Mouse (Mus musculus): ENCODE results near the gene Prpf40b.

GRCm38 (mm10) chr15:99325598-99325997 is 30.7 kb downstream of the Prpf40b start:
- TF ChIP-seq CTCF (conservative IDR thresholded peaks at IDR 0.05; ENCODE audit: low read length) (no peak), POU5F1 (IDR thresholded peaks at IDR 0.05; ENCODE audit: borderline replicate concordance, low read length) (no peak), NANOG (IDR thresholded peaks at IDR 0.05; ENCODE audit: borderline replicate concordance, low read length) (no peak)

All from E14TG2a.4 (cell line).